Mouse (Mus musculus) kidney, adult 18-20 months (tissue): ENCODE data around the gene Dlg2.

Experiments
- DNase-seq: peaks from one replicate; pipeline ENCODE4 v3.0.0; 2021

Dlg2 gene

DNA sequence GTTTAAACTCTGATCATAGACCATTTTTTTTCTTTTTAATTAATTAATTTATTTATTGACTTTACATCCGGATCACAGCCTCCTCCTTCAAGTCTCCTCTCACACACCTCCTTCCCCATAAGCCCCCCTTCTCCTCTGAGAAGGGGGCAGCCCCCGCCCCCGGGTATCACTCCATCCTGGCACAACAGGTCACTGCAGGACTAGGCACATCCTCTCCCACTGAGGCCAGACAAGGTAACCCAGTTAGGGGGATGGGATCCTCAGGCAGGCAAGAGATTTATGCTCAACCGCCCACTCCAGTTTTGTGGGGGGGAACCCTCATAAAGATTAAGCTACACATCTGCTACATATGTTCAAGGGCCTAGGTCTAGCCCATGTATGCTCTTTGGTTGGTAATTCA is 1636.6 kb downstream of the Dlg2 start:
- DNase-seq: no peak

DNA sequence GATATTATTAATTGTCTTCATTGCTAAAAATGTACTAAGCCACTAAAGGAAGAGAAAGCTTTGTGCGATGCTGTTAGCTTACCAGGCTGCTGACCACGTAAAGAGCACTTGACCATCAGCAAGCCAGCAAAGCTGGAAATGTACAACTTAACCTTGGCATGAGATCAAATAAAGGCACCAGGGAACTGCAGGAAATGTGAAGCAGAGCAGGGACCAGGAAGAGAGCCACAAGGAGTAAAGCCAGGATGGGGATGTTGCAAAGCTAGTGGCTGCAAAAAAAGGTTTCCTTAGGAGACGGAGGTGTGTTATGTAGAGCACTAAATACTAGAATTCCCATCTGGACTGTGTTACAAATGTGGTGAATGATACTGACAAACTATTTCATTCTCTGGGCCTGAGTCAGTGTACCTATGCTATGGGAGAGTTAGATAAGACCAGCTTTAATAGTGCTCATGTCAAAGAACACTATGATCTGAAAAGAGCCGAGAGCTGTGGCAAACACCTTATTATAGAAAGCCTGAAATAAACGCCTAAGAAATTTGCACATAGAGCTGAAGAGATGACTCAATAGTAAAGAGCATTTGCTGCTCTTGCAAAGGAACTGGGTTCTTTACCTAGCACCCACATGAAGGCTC is 1638.9 kb downstream of the Dlg2 start:
- DNase-seq: no peak

DNA sequence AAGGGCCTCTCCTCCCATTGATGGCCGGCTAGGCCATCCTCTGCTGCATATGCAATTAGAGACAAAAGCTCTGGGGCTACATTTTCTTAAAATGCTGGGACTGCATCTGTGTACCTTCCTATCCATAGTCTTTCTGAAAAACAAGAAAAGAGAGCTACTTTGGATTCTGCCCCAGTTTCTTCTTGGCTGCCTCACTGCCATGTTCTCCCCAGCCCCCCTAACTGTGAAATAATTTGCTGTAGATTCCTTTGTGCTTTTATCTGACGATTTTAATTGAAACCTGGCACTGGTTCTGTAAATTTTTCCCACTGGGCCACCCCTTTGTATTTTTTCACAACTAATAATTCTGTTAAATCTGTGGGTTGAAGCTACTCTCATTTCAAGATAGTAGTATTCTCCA is 1646.8 kb downstream of the Dlg2 start:
- no peak for DNase-seq

DNA sequence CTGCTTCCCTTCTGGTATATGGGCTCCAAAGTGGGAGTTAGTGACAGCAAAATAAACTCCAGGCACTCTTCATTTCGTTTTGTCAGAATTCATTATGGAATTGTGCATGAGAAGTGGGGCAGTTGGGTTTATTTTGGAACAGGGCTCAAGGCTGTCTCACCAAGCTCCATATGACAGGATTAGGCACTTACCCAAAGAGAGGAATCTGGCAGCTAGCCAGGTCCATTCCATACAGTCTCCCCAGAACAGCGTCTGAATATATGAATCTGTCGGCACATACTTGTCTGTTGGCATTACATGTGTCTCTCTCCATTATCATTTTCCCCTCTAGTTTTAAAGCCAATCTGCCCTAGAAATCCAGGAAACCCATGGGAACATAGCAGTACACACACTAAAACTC is 1649.4 kb downstream of the Dlg2 start:
- no peak for DNase-seq

DNA sequence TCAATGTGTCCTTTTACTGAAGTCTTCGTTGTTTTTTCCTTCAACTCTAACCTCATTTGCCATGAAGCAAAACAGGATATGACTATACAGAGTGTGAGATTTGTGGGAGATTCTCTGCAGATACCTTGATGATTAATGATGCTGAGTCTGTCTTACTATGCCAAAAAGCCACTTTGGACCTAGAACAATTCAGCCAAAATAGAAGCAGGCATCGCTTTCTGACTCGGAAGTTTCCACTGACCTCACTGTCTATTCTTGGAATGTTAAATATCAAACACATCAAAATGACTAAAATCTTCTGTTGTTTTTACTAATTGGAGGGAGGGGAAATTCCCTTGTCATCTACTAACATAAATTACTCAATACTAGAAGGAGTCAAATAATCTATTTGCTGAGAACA is 1657.8 kb downstream of the Dlg2 start:
- DNase-seq: no peak

DNA sequence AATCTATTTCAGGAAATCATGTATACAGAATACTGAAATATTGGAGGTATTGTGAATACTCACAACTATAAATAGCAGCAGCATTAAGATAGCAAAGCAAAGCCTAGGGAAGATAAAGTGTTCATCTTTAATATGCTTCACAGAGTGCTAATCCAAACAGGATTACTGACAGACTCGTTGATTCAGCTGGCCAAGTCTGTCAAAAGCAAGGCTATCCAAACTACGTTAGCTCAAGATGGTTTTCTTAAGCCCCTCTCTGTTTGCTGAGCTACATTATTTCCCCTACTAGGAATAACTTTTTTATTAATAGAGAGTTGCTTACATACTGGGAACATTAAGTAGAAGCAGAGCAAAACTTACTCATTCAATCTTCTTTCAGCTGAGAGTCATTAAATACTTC is 1659.2 kb downstream of the Dlg2 start:
- no peak for DNase-seq

DNA sequence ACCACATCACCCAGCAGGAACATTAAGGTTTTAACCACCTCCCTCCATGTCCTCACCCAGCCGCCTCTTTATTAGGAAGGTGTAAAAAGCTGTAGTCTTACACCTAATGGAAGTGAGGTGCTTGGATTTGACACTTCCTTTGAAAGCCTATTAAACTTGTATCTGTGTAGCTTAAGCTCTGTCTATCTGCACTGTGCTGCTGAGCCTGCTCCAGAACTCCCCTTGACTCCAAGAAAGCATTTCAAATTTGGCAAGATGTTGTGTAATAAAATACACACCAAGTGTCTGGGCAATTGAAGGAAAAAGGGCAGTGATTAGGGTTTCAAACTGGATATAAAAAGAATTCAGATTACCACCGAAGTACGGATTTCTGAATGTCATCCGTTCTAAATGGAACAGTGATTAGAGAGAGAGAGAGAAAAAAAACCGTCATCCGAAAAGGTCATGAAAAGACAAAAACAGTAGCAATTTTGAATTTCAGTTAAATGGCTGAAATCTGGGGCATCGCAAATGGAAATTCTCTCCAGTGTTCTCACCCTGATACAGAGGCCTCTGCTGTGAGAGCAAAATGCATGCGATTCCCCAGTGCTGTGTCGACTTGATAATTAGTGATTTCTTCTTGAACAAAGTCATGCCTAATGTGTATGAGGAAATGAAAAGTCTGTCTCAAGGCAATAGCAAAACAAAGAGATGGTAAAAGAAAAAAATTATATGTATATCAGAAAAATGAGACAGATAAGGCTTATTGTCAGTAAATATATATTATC is 1663.8 kb downstream of the Dlg2 start:
- DNase-seq: no peak

DNA sequence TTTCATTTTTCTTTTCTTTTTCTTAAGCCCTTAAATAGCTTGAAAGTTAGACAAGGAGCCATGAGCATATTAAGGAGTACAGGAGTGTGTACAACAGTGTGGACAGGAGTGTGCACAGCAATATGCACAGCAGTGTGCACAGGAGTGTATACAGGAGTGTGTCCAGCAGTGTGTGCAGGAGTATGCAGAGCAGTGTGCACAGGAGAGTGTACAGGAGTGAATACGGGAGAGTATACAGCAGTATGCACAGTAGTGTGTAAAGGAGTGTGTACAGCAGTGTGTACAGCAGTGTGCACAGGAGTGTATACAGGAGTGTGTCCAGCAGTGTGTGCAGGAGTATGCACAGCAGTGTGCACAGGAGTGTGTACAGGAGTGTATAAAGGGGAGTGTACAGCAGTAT is 1671.0 kb downstream of the Dlg2 start:
- no peak for DNase-seq

DNA sequence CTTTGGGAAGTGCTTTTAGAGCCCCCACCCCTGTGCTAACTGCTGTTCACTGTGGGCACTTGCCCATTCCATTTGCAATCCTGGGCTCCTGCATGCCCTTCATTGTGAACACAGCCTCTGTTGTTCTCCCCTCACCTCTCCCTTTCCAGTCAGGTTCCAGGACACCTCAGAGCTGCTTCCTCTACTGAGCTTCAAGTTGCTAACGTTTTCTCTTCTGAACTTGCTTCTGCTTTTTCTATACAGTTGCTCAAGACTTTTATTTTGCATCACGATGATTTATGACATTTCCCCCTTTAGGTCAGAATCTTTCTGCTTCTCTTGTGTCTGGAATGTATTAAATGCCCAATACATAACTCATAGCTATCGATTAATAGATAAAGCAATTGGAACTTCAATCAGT is 1674.3 kb downstream of the Dlg2 start:
- no peak for DNase-seq

DNA sequence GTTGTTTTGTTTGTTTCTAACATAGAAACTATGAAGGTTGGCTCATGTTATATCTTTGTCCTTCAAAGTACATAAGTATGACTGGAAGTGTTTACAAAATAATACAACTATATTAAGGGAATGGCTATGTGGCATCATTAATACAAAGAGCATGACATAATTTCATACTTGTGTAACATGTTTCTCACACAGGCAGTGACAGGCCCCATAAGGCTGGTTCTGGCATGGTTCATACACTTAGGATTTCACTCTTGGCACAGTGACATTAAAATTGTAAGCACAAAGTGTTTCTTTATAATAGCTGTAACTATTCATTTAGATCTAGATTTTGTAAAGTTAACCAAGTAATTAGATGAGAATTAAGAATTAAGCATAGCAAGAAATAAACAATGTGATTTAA is 1678.1 kb downstream of the Dlg2 start:
- DNase-seq: no peak

DNA sequence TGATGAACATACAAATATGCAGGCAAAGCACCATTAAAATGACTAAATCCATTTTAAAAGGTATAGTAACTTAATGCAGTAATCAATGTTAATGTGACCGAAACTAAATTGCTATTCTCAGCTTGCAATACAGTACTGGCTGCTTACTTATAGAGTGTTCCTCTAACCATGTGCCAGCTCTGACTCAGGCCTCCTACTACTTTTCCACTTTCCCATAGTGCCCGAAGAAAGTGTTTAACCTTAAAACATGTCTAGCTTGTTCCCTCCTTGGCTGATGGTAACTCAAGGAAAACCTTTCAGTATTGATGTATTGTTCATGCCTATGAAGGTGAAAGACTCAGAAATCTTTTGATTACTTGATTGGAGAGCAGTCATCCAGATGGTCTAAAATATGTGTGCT is 1686.7 kb downstream of the Dlg2 start:
- no peak for DNase-seq

DNA sequence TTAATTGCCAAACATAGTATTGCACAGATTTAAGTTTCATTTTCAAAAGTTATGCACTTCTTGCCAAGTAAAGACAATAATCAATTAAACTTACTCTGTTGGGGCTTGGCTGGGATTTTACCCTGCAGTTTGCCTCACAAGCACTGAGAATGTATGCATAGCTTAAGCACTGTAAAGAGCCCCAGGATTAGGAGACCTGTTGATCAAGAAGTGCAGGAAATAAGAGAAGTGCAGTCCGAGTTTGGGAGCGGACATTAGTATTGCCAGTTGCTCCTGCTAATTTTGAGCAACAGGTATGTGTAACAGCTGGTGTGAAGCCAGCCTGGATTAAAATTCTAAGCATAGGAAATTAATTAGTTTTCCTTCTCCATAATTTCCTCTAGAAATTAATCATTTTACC is 1687.8 kb downstream of the Dlg2 start:
- no peak for DNase-seq

DNA sequence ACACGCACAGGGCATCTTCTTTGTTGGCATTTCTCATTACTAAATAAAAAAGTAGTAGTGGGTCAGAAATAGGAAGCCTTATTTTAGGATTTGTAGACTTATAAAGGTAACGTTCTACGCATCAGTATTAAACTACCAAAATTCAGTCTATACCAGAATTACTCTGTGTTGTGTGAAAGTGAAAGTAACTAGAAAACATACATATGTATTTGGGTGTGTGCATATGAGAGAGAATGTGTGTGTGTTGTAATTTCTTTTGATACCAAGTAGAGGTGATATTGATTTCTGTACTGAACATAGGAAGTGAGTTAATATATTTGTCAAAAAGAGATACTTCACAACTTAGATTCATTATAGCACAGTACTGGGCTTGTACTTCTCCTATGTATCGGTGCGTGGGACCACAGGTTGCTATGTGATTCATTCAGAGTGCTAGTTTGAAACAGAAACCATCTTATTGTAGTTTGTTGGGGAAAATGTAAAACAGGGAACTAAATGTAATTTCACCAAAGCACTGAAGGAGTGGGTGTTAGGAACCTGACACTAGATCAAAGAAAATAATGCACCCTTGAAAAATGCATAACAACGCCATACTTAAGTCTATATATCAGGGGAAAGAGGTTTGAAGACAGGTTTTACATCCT is 1688.5 kb downstream of the Dlg2 start:
- DNase-seq: no peak

DNA sequence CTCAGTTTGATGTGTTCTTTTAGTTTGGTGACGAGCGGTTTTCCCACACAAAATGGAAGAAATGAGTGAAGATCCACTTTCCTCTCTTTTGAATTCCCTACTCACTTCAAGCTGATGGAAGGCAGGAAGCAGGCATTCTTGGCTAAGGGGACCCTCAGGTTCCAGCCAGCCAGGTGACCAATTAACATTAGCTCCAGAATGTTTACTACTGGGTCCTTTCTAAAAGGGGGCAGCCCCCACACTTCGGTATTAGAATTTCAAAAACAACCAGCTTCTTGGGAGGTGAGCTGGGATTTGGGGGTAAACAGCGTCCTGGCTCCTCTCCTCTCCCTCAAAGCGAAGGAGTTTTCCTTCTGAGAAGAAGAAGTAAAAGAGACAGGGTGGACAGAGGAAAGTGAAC is 1703.6 kb downstream of the Dlg2 start:
- no peak for DNase-seq

DNA sequence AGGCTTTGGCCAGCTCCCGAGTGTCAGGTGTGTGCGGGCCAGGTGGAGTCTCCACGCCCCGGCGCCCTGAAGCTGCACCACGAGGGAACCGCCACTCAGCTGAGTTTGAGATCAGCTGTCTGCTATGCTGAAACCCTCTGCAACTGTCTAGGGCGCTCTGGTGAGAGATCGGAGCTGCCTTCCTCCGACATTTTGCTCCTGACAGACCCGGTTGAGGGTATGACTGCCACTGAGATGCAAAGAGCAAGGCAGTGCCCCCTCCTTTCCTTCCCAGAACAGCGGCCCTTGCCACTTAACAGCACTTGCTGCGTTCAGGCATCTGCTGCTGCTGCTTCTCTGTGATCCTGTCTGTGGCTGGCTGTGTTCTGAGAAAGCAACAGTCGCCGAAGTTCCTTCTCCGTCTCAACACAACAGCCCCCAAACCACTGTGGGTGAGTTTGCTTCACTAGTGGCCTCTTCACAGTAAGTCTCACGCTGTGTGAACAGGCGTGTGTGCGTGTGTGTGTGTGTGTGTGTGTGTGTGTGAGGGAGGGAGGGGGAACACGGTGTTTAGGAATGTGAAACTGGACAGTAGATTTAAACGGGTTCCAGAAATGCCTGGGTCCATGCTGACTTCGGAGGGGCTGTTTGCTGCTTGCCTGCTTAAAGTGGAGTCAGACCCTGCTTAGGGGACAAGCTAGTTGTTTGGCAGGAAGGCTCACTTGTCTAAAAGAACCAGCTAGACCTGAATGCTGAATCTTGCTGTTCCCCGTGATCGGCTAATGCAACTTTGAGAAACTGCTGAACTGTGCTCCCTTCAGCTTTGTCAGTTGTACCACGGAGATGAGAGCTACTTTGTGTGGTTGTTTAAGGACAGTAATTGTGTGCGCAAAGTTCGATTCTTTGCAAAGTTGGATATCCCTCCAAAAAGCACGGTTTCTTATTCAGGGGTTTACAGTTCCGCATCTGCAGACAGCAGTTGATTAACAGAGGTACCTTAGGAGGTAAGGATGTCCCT is 1704.4 kb downstream of the Dlg2 start:
- peak; percentile 40 for DNase-seq

DNA sequence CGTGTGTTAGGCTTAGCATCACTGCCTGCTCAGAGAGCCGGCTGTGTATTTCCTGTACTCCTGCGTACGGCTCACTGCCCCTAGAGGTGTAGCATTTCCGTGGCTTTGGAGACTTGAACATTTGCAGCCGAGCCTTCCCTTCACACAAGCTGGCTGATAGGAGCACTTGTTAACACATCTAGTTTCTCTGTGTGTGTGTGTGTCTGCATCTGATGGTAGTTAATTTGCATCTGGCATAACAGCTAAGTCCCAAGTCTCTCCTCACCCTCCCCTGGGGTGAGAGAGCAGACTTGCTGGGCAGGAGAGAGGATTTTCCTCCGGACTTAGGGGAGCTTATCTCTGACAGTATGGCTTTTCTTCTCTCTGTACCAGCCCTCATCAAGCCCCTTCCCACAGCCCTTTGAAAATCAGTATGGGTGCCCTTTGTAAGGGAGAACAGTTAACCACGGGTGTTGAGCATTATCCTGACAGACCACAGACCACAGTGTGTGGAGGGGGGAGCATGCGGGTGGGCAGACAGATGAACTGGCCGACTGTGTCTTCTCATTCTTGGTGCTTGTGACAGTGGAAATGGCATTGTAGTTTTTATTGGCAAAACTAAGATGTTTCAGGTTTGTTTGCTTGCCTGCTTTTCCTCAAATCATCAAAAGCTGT is 1705.6 kb downstream of the Dlg2 start:
- DNase-seq: no peak

DNA sequence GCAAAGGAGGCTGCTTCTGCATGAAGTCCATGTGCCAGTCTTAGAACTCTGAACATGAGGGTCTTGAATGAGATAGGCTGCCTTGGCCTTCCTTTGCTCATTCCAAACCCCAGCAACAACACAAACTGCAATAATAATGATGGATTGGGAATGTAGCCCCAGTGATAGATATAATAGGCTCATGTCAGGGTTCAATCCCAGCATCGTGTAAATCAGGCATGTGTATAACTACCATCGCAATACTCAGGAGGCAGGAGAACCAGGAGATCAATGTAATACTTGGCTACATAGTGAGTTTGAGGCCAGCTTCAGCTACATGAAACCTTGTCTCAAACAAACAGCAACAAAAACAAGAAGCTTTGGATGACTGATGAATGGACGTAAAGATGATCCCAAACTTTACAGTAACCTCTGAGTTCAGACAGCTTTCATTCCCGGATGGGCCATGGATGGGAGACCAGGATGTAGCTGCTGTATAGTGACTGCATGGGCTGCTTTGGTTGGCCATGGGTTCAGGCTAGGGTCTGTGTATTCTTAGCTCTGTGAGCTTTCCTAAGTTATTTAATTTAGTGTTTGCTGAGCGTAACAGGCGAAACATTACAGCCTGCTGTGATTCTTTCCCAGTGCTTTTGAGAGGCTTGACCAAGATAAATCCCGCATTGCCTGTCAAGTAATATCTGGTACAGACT is 1708.0 kb downstream of the Dlg2 start:
- DNase-seq: no peak

DNA sequence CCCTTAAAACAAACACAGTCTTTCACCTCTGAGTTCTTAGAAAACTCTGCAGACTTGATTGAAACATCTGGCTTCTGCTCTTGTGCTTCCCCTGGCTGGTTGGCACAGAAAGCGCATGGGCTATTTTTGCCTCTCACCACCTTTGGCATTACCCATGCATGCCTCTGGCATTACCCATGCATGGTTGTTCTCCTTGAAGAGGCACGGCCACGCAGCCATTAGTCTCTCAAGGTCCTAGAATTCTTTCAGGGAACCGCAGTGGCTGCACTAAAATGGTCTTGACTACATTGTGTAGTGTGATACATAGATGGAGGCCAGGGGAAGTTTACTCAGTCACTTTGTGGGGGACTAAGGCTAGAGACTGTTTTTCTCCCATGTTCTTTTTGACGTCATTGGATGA is 1709.9 kb downstream of the Dlg2 start:
- no peak for DNase-seq

DNA sequence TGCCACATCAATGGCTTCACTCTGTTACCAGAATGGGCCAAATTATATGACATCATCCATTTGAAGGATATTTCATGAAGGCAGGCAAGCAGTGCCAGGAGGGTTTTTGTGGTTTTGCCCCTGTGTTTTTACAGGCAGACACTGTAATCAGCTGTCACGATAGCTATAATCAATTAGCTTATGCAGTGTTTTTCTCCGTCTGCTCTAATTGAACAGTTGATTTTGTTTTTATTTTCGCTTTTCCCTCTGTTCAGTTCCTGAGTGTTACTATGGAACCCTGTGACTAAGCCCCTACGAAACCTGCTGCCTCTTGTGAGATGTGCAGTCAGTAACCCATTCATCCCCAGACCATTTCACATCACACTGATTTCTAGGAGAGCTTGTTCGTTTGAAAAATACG is 1712.7 kb downstream of the Dlg2 start:
- DNase-seq: no peak

DNA sequence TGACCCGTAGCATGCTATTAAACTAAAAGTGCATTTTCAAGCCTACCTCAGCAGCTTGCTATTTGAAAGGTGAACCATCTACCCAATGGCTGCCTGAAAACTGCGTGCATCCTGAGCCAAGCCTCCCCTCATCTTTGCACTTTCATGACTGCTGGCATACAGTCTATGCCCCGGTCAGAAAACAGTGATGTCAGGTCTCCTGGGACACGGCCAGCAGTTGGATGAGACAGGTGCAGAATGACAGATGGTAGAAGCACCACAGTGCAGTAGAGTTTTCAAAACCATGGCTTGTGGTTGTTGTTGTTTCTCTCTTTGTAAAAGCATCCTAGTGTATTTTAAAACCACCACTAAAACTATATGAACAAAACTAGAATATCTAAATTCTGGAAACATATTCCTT is 1719.5 kb downstream of the Dlg2 start:
- no peak for DNase-seq

DNA sequence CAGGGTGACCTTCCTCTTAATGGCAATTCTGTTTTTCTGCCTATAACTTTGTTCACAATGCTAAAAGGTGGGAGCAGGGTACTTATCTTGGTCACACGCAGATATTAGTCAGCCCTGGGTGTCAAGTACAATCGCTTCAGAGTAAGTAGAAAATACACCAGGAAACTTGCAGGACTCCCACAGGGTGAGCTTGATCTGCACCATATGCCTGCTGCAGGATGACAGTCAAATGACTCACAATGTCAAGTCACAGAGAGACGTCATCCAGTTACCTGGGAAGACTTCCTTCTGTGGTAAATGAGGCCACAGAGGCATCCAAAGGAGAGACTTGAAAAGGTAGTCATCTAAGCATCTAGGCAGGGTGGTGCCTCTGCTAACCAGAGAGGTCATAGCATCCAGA is 1721.1 kb downstream of the Dlg2 start:
- DNase-seq: no peak

DNA sequence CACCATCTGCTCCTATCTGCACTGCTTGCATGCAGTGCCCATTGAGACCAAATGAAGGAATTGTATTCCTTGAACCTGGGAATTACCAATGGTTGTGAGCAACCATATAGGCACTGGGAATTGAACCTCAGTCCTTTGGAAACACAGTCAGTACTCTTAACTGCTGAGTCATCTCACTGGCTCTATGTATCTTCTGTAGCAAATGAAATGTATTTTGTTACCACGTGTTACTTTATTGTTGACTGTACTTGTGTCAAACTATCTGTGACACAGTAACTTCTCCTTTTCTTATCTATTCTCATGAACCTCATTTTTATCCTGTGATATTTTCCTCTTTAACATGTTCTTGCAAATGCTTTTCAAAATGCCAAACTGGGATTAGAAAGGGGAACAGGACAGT is 1722.7 kb downstream of the Dlg2 start:
- no peak for DNase-seq
